Mouse (Mus musculus) brain, embryonic 14.5 days (tissue): Measurements from ENCODE around the gene Rftn1. TPM values are rescaled to one million over a fixed set of nuclear protein-coding genes. Genes with fewer than 3 reads are reported as not detected.
A peak's percentile ranks its signal among the peaks of the same experiment; 100 is the strongest.

Experiments used
- DNase-seq: peaks from one replicate; pipeline ENCODE4 v3.0.0-alpha.2; 2011; ENCODE audit warnings: low read depth
- CTCF ChIP-seq: fragments of 200-500 bp; IDR thresholded peaks from 2 replicates; pipeline ENCODE4 v1.5.1; 2012; ENCODE audit warnings: inconsistent platforms, mild to moderate bottlenecking, moderate library complexity, borderline replicate concordance; ENCODE audit not compliant: insufficient read depth, insufficient read length; ENCODE audit errors: extremely low read depth
- POLR2A ChIP-seq: fragments of 200-500 bp; IDR thresholded peaks from 2 replicates; pipeline ENCODE4 v1.6.1; 2012; ENCODE audit warnings: mild to moderate bottlenecking, inconsistent platforms, borderline replicate concordance; ENCODE audit not compliant: poor library complexity, insufficient read depth, insufficient read length, severe bottlenecking; ENCODE audit errors: extremely low read depth
- polyA plus RNA-seq: library from polyadenylated mRNA; depleted of rRNA; stranded (reverse); fragments of >200 nt; gene quantifications from 2 replicates; pipeline ENCODE4 v1.2.3, GENCODE M21; 2012

Gene Rftn1
- polyA plus RNA-seq, 1 experiment: 17.7 TPM

- TF ChIP-seq CTCF (no peak), POLR2A (no peak)
- no peak for DNase-seq
Observed at GRCm38 (mm10) chr17:50098297-50098696, 92.2 kb downstream of the Rftn1 start.

GRCm38 (mm10) chr17:50097831-50098230 lies 92.6 kb downstream of the Rftn1 start:
- TF ChIP-seq POLR2A (no peak), CTCF (no peak)
- no peak for DNase-seq

GRCm38 (mm10) chr17:50096305-50096704 lies 94.2 kb downstream of the Rftn1 start:
- DNase-seq: no peak
- TF ChIP-seq POLR2A: no peak
- TF ChIP-seq CTCF: no peak

GRCm38 (mm10) chr17:50094596-50094995 lies 95.9 kb downstream of the Rftn1 start:
- no peak for DNase-seq

GRCm38 (mm10) chr17:50094077-50094476 lies 96.4 kb downstream of the Rftn1 start:
- DNase-seq: peak; percentile 30
- TF ChIP-seq CTCF (no peak), POLR2A (no peak)

More at GRCm38 (mm10) chr17:50094596-50094995, 95.9 kb downstream of the Rftn1 start:
- TF ChIP-seq CTCF: no peak
- TF ChIP-seq POLR2A: no peak

- DNase-seq: peak; percentile 52
- no peak for TF ChIP-seq CTCF
- no peak for TF ChIP-seq POLR2A
Observed at GRCm38 (mm10) chr17:50093356-50093755, 97.1 kb downstream of the Rftn1 start.

GRCm38 (mm10) chr17:50092848-50093247 lies 97.6 kb downstream of the Rftn1 start:
- DNase-seq: no peak
- no peak for TF ChIP-seq CTCF
- TF ChIP-seq POLR2A: no peak

GRCm38 (mm10) chr17:50091829-50092228 lies 98.6 kb downstream of the Rftn1 start:
- TF ChIP-seq POLR2A: no peak
- no peak for TF ChIP-seq CTCF
- no peak for DNase-seq

- no peak for DNase-seq
- TF ChIP-seq POLR2A (no peak), CTCF (no peak)
Observed at GRCm38 (mm10) chr17:50089725-50090124, 100.7 kb downstream of the Rftn1 start.

GRCm38 (mm10) chr17:50088054-50088453 lies 102.4 kb downstream of the Rftn1 start:
- no peak for DNase-seq
- no peak for TF ChIP-seq CTCF

- DNase-seq: no peak
- no peak for TF ChIP-seq CTCF
- no peak for TF ChIP-seq POLR2A
Observed at GRCm38 (mm10) chr17:50086887-50087286, 103.6 kb downstream of the Rftn1 start.

GRCm38 (mm10) chr17:50084721-50085120 lies 105.8 kb downstream of the Rftn1 start:
- no peak for DNase-seq
- no peak for TF ChIP-seq CTCF
- TF ChIP-seq POLR2A: no peak

- no peak for TF ChIP-seq POLR2A
- no peak for TF ChIP-seq CTCF
- DNase-seq: no peak
Observed at GRCm38 (mm10) chr17:50083937-50084336, 106.5 kb downstream of the Rftn1 start.

- no peak for DNase-seq
- no peak for TF ChIP-seq CTCF
- no peak for TF ChIP-seq POLR2A
Observed at GRCm38 (mm10) chr17:50082947-50083346, 107.5 kb downstream of the Rftn1 start.
